Mouse (Mus musculus): Measurements from ENCODE around the gene B3gnt7. TPM values are rescaled to one million over a fixed set of nuclear protein-coding genes. Genes with fewer than 3 reads are reported as not detected.

B3gnt7 gene
- 0.56 TPM for total RNA-seq (2023)

GRCm38 (mm10) chr1:86302532-86302931 lies at the start of gene B3gnt7:
Gene B3gnt7 (plus strand): TSS chr1:86302832.

Other genes with a start within 250 kb of the B3gnt7 start
- gene Psmd1, start 238.4 kb upstream of the B3gnt7 start, total RNA-seq (2023): 48.9 TPM
- gene Htr2b, start 190.9 kb upstream of the B3gnt7 start, total RNA-seq (2023): not detected
- 1.8 TPM for gene Gm21972, start 169.2 kb upstream of the B3gnt7 start, total RNA-seq (2023)
- 10.6 TPM for gene Armc9, start 148.1 kb upstream of the B3gnt7 start, total RNA-seq (2023)
- gene Ncl, start 56.6 kb downstream of the B3gnt7 start, total RNA-seq (2023): 539 TPM
- gene Nmur1, start 123.4 kb downstream of the B3gnt7 start, total RNA-seq (2023): not detected
- not detected for gene Tex44, start 123.5 kb downstream of the B3gnt7 start, total RNA-seq (2023)
- 1,479 TPM for gene Ptma, start 223.9 kb downstream of the B3gnt7 start, total RNA-seq (2023)

All from CD4-positive naive resting alpha-beta T cell, adult 57 days (primary cell).